Mouse (Mus musculus) neural tube, embryonic 15.5 days (tissue): Measurements from ENCODE around the gene Tmem235. TPM values are rescaled to one million over a fixed set of nuclear protein-coding genes. Genes with fewer than 3 reads are reported as not detected.
A peak's percentile ranks its signal among the peaks of the same experiment; 100 is the strongest.
"Not testable (repeated sequence)": the region's sequence is repeated elsewhere in the genome, so short reads cannot be mapped to it uniquely, and the experiment has no call there.

ENCODE experiments used
- ATAC-seq: fragments of 200-750 bp; cut with Nextera tagmentation; 2 replicates; pipeline ENCODE4 v1.8.0; 2017; ENCODE audit warnings: mild to moderate bottlenecking, moderate TSS enrichment, moderate library complexity; ENCODE audit not compliant: low FRiP score
- H3K27ac ChIP-seq: fragments of 300-500 bp; sonication (generic); replicated peaks from 2 replicates; pipeline ENCODE4 v1.5.1; 2015; ENCODE audit warnings: mild to moderate bottlenecking, inconsistent platforms
- H3K27me3 ChIP-seq: fragments of 300-500 bp; sonication (generic); replicated peaks from 2 replicates; pipeline ENCODE4 v1.6.1; 2015; ENCODE audit warnings: inconsistent platforms
- H3K36me3 ChIP-seq: fragments of 300-500 bp; sonication (generic); 2 replicates; pipeline ENCODE4 v1.6.1; 2015; ENCODE audit warnings: inconsistent platforms
- H3K4me1 ChIP-seq: fragments of 300-500 bp; sonication (generic); 2 replicates; pipeline ENCODE4 v1.6.1; 2015; ENCODE audit warnings: inconsistent platforms
- H3K4me2 ChIP-seq: fragments of 300-500 bp; sonication (generic); 2 replicates; pipeline ENCODE4 v1.6.1; 2015; ENCODE audit warnings: inconsistent platforms, mild to moderate bottlenecking, moderate library complexity
- H3K4me3 ChIP-seq: fragments of 300-500 bp; sonication (generic); replicated peaks from 2 replicates; pipeline ENCODE4 v1.5.1; 2015; ENCODE audit warnings: mild to moderate bottlenecking, inconsistent platforms
- H3K9ac ChIP-seq: fragments of 300-500 bp; sonication (generic); replicated peaks from 2 replicates; pipeline ENCODE4 v1.6.1; 2015; ENCODE audit warnings: mild to moderate bottlenecking, inconsistent platforms
- H3K9me3 ChIP-seq: fragments of 300-500 bp; sonication (generic); replicated peaks from 2 replicates; pipeline ENCODE4 v1.6.1; 2016; ENCODE audit warnings: inconsistent platforms
- WGBS: fragments of 180-500 bp; shearing (Covaris S2); methylation state at CpG from one replicate; pipeline ENCODE4 v1.1.7; 2015; ENCODE audit warnings: mixed read lengths; 5-methylcytosine and 5-hydroxymethylcytosine counted together
- polyA plus RNA-seq: library from polyadenylated mRNA; unstranded; fragments of >200 nt; fragmentation: Nextera tagmentation; extraction: Ambion mirVana; gene quantifications from 2 replicates; pipeline ENCODE4 v1.2.1, GENCODE M21; 2015

The Tmem235 gene
- polyA plus RNA-seq, result not detected in 2 replicates

DNA sequence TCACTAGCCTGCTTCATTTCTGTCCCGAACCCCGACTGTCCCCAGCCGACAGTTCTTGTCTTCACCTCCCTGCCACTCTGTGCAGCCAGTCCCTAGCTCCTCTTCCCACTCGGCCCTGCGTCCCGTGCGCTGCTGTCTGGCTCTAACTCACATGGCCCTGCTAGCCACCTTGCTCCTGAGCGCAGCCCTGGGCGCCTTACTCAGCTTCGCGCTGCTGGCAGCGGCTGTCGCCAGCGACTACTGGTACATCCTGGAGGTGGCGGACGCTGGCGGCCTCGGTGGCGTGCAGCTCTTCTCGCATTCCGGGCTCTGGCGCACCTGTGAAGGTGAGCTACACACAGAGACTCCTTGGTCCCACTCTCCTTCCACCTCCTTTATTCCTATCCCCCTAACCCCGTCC, at the start of gene Tmem235:
Gene Tmem235 (plus strand): TSS at position 152 of the 400 bp plus-strand sequence.
- H3K9ac ChIP-seq, result 0 out of 2 replicates have a peak within 1 kb of the TSS, but pooled peaks have one; percentile 14
- WGBS, result 4% methylated on average over 23 of the region's 23 CpGs
- no peak within 1 kb of the TSS for H3K4me3 ChIP-seq
- H3K4me2 ChIP-seq, result peak within 1 kb of the TSS; percentile 26; the same call in 1 of the 2 replicates
- no peaks in the 10 kb centered on the region for H3K36me3 ChIP-seq
- ATAC-seq, result no peak
- H3K27me3 ChIP-seq, result peaks cover 32% of the 10 kb centered on the region
- no peak within 1 kb of the TSS for H3K27ac ChIP-seq
- peaks cover 13% of the 10 kb centered on the region for H3K4me1 ChIP-seq
- H3K9me3 ChIP-seq, result no peaks in the 10 kb centered on the region

- Histone ChIP-seq H3K4me3 (no peak overlapping the region), H3K4me1 (peaks cover 19% of the 10 kb centered on the region), H3K36me3 (no peaks in the 10 kb centered on the region), H3K9ac (no peak overlapping the region), H3K4me2 (no peak overlapping the region), H3K27me3 (peaks cover 15% of the 10 kb centered on the region), H3K27ac (no peak overlapping the region), H3K9me3 (no peaks in the 10 kb centered on the region)
- ATAC-seq, result no peak
- WGBS, result 79% methylated on average over 5 of the region's 5 CpGs
These were observed 46.7 kb upstream of the Tmem235 start for GRCm38 (mm10) chr11:117813867-117814266.

DNA sequence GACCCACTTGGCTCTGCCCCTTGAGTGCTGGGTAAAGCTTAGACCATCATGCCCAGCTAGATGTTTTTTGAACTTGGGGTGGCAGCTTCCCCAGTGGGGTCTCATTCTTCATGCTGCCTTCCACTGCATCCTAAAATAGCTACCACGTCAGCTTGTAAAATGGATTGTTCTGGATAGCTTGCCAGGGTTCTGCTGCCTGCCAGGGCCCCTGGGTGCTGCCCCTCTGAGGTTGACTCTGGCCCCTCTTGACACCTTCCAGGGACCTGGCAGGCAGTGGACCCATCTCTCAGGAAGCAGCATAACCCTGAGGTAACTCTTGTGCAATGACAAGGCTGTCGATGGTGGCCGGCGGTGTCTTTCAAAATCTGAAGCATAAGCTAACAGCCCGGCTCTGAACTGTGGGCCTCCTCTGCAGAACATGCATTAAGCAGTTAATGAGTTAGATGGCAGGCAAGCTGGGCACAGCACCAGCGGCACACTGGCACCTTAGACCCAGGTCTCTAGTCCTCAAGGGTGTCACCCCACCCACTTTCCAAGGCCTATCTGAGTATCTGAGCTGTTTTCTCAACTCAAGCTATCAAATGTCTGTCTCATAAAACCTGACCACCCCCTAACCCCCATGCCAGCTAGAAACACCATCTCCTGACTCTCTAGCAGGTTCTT, 45.7 kb upstream of the Tmem235 start:
- no peak overlapping the region for H3K27ac ChIP-seq
- no peaks in the 10 kb centered on the region for H3K9me3 ChIP-seq
- H3K27me3 ChIP-seq, result peaks cover 6% of the 10 kb centered on the region
- no peak overlapping the region for H3K4me3 ChIP-seq
- H3K36me3 ChIP-seq, result no peaks in the 10 kb centered on the region
- no peak overlapping the region for H3K9ac ChIP-seq
- no peak for ATAC-seq
- H3K4me2 ChIP-seq, result no peak overlapping the region
- 89% methylated on average over 6 of the region's 6 CpGs for WGBS
- peaks cover 10% of the 10 kb centered on the region for H3K4me1 ChIP-seq

DNA sequence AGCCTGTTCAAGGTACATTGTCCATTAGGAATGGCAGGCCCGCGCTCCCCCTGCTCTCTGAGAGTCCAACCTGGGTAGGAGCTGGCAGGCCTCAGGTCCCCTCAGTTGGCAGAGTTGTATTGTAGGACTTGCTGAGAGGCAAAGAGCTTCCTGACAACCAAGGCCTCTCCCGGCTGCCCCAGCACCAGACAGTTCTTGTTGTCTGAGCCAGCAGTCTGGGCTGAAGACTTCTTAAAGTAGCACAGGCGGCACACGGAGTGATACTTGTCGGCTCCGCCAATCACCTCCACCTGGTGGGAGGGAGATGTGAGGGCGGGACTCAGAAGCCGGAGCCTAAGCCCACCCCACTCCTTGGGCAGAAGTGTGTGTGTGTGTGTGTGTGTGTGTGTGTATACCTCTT, 44.7 kb upstream of the Tmem235 start:
- H3K4me2 ChIP-seq, H3K9ac ChIP-seq, ATAC-seq, H3K36me3 ChIP-seq, H3K27me3 ChIP-seq, H3K9me3 ChIP-seq, H3K4me3 ChIP-seq, H3K27ac ChIP-seq, H3K4me1 ChIP-seq: not testable (repeated sequence)
- 89% methylated on average over 9 of the region's 9 CpGs for WGBS

GRCm38 (mm10) chr11:117816389-117816996, 44.1 kb upstream of the Tmem235 start:
- ATAC-seq, result no peak
- Histone ChIP-seq H3K4me2 (no peak overlapping the region), H3K4me3 (no peak overlapping the region), H3K4me1 (no peaks in the 10 kb centered on the region; the same call in 1 of the 2 replicates), H3K9ac (no peak overlapping the region), H3K9me3 (no peaks in the 10 kb centered on the region), H3K36me3 (no peaks in the 10 kb centered on the region), H3K27ac (no peak overlapping the region), H3K27me3 (no peaks in the 10 kb centered on the region)
- WGBS, result 92% methylated on average over 13 of the region's 13 CpGs

GRCm38 (mm10) chr11:117819095-117819494, 41.5 kb upstream of the Tmem235 start:
- no peak for ATAC-seq
- H3K4me3 ChIP-seq, result no peak overlapping the region
- no peaks in the 10 kb centered on the region for H3K36me3 ChIP-seq
- H3K4me2 ChIP-seq, result no peak overlapping the region
- H3K9me3 ChIP-seq, result no peaks in the 10 kb centered on the region
- no peaks in the 10 kb centered on the region for H3K27me3 ChIP-seq
- H3K9ac ChIP-seq, result no peak overlapping the region
- peaks cover 12% of the 10 kb centered on the region for H3K4me1 ChIP-seq
- WGBS, result 52% methylated on average over 8 of the region's 8 CpGs
- no peak overlapping the region for H3K27ac ChIP-seq

- Histone ChIP-seq H3K27me3 (no peaks in the 10 kb centered on the region), H3K9me3 (no peaks in the 10 kb centered on the region), H3K27ac (no peak overlapping the region), H3K36me3 (no peaks in the 10 kb centered on the region), H3K4me2 (no peak overlapping the region), H3K9ac (no peak overlapping the region), H3K4me3 (no peak overlapping the region), H3K4me1 (peaks cover 22% of the 10 kb centered on the region)
- no peak for ATAC-seq
- WGBS, result 96% methylated on average over 7 of the region's 7 CpGs
These were observed 40.4 kb upstream of the Tmem235 start for GRCm38 (mm10) chr11:117820173-117820572.

DNA sequence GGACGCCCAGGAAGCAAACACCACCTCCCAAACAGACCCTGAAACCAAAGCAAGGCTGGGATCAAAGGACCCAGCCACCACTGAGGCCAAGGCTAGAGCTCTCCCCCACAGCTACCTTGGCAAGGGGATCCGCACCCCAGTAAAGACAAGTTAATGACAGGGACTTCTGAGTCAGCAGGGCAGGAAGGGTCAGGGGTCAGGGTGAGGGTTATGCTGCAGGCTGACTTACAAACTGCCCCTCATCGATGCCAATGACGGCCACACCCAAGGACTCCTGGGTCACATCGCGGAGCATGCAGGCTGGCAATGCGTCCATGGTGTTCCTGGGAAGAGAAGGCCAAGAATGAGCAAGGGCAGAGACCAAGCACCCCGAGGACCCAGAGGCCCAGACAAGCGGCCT, 38.7 kb upstream of the Tmem235 start:
- no peak overlapping the region for H3K9ac ChIP-seq
- 93% methylated on average over 9 of the region's 9 CpGs for WGBS
- no peak for ATAC-seq
- H3K27me3 ChIP-seq, result no peaks in the 10 kb centered on the region
- no peak overlapping the region for H3K27ac ChIP-seq
- no peak overlapping the region for H3K4me2 ChIP-seq
- no peak overlapping the region for H3K4me3 ChIP-seq
- no peaks in the 10 kb centered on the region for H3K36me3 ChIP-seq
- peaks cover 39% of the 10 kb centered on the region for H3K4me1 ChIP-seq
- H3K9me3 ChIP-seq, result no peaks in the 10 kb centered on the region

- WGBS, result 76% methylated on average over 7 of the region's 7 CpGs
- H3K4me1 ChIP-seq, result peaks cover 45% of the 10 kb centered on the region
These were observed 37.8 kb upstream of the Tmem235 start for GRCm38 (mm10) chr11:117822728-117823241.

DNA sequence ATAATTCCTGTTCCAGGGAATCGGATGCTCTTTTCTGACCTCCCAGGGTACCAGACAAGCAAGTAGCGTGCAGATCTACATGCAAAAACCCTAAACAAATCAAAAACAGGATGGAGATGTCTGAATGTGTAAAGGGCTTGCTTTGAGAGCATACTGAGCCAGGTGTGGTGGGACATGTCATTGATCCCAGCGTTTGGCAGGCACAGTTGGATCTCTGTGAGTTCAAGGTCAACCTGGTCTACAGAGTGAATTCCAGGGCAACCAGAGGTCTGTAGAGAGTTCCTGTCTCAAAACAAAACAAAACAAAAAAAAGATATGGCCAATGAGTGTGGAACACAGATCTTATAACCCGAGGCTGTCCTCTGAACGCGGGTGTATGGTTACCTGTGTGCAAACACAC, 37.1 kb upstream of the Tmem235 start:
- H3K4me3 ChIP-seq, result no peak overlapping the region
- no peak for ATAC-seq
- H3K4me2 ChIP-seq, result no peak overlapping the region
- no peaks in the 10 kb centered on the region for H3K36me3 ChIP-seq
- peaks cover 49% of the 10 kb centered on the region for H3K4me1 ChIP-seq
- no peak overlapping the region for H3K9ac ChIP-seq
- no peaks in the 10 kb centered on the region for H3K9me3 ChIP-seq
- no peaks in the 10 kb centered on the region for H3K27me3 ChIP-seq
- no peak overlapping the region for H3K27ac ChIP-seq
- WGBS, result 95% methylated on average over 6 of the region's 6 CpGs

More at GRCm38 (mm10) chr11:117822728-117823241, 37.8 kb upstream of the Tmem235 start:
- no peaks in the 10 kb centered on the region for H3K36me3 ChIP-seq
- no peaks in the 10 kb centered on the region for H3K27me3 ChIP-seq
- no peak overlapping the region for H3K4me2 ChIP-seq
- no peak overlapping the region for H3K4me3 ChIP-seq
- H3K9me3 ChIP-seq, result no peaks in the 10 kb centered on the region
- H3K9ac ChIP-seq, result no peak overlapping the region
- no peak overlapping the region for H3K27ac ChIP-seq
- no peak for ATAC-seq

DNA sequence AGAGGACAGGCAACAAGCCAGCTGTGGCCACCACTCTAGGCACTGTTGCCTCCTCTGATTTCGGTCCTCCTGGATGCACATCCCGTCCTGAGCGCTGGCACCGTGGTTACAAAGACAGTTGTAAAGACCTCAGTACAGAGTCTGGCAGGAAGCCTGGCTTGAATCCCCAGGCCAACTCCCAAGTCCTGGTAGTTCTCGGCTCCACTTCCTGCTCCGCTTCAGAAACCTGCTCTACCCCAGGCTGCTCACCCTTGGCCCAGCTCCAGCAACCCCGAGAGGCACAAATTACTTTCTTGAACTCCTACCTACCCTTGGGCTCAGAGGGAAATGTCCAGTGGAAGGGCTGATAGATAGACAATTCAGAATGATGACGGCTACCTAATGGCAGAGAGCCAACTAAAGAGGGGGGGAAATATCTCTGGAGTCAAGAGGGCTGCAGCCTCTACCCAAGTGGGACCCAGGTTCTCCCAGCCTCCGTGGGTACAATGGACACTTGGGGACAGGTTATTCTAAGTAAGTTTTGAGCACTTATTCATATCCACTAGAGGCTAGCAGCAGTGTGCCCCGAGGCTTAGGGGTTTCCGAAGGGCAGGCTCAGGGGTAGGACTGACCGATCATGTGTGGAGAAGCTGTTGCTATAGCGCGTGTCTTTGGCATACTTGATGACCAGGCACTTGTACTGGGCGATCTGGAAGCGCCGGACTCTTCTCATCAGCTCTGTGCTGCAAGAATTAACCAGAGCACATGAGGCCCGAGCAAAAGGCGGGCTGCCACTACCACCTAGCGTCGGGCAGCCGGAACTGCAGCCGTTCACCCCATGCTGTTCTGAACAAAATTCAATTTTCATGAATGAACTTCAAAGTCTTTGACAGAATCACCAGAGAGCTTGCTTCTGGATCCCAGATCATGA, 36.2 kb upstream of the Tmem235 start:
- ATAC-seq, result peak; percentile 72; the same call in 1 of the 2 replicates
- 0 out of 2 replicates have a peak overlapping the region, but pooled peaks have one; percentile 10 for H3K27ac ChIP-seq
- H3K4me3 ChIP-seq, result peak overlapping the region; percentile 45

More for the DNA sequence above, 36.2 kb upstream of the Tmem235 start:
- no peaks in the 10 kb centered on the region for H3K9me3 ChIP-seq
- H3K4me2 ChIP-seq, result peak overlapping the region; percentile 91
- no peaks in the 10 kb centered on the region for H3K36me3 ChIP-seq
- WGBS, result 20% methylated on average over 23 of the region's 23 CpGs
- peaks cover 55% of the 10 kb centered on the region for H3K4me1 ChIP-seq
- no peaks in the 10 kb centered on the region for H3K27me3 ChIP-seq
- no peak overlapping the region for H3K9ac ChIP-seq
